Mouse (Mus musculus): ENCODE data around the gene Cmtm6.
"Not testable (repeated sequence)": the region's sequence is repeated elsewhere in the genome, so short reads cannot be mapped to it uniquely, and the experiment has no call there.

The Cmtm6 gene

GRCm38 (mm10) chr9:114731011-114731755 is at the start of gene Cmtm6:
Gene Cmtm6 (plus strand): TSS chr9:114731116.
- peak; percentile 98 for DNase-seq (ENCODE audit: low spot score)

DNA sequence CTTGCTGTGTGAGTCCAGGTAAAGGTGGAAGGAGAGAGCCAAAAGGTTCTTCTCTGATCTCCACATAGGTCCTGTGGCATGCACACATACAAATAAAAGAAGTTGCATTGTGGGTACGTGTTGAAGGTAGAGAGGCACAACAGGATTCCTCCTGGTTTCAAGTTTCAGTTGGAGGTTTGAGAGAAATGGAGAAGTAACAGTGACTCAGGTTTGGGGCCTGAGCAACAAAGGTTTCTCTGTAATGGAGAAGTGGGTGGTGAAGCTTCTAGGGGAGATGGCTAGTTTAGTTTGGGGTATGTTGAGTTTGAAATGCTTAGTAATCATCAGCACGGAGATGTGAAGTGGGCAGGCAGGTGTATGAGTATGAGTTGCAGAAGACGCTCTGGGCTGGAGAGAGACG is 48.7 kb upstream of the Cmtm6 start:
- DNase-seq (ENCODE audit: low spot score), result no peak

- DNase-seq (ENCODE audit: low spot score), result no peak
Observed at GRCm38 (mm10) chr9:114686245-114686644, 44.7 kb upstream of the Cmtm6 start.

DNA sequence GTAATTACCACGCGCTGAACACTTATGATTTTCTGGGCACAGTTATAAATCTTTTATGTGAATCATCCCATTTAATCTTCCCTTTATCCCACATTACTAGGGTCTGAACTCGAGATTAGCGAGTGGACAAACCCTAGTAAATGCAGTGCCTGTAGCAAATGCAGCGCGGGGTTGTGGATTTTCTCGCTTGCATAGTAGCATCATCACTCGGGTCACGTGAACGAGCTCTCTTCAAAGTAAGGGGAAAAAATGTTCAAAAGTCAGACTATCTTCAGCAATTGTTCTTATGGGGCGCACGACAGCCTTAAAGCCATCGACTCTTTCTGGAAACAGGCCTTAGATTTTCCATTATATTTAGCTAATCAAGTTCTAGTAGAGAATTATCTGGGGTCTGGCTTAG is 43.3 kb upstream of the Cmtm6 start:
- DNase-seq (ENCODE audit: low spot score), result no peak

DNA sequence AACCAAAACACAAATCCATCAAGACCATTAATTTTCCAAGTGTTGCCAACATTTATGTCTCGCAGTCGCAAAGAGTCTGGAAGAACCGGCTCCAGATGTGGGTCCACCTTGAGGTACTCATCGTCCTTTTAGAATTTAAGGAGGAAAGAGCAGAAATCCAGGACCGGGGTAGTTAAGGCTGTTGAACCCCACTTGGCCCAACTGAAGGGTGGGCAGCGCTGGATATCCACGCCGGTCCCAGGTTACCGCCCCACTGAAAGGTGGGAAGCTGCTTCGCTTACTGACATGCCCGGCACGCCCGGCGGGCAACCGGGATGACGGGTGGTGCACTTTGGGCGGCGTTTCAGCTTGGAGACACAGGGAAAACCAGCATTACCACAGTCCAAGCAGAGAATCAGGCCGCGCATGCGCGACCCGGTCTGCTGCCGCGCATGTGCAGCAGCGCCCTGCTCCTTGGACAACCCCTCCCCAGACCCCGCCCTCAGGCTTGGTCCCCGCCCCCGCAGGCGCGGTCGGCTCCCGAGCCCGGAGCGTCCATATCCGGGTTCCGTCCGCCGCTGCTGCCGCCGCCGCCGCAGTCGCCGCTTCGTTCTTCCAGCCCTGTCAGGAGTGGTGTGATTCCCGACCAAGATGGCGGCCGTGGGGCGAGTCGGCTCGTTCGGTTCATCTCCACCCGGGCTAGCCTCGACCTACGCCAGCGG is 42.5 kb upstream of the Cmtm6 start, which contains the start of gene Dync1li1:
TSS of gene Dync1li1 (plus strand) at position 539 of the 701 bp plus-strand sequence.
- DNase-seq (ENCODE audit: low spot score), result peak; percentile 97

GRCm38 (mm10) chr9:114688953-114689407 is 41.9 kb upstream of the Cmtm6 start:
- peak; percentile 56 for DNase-seq (ENCODE audit: low spot score)

DNA sequence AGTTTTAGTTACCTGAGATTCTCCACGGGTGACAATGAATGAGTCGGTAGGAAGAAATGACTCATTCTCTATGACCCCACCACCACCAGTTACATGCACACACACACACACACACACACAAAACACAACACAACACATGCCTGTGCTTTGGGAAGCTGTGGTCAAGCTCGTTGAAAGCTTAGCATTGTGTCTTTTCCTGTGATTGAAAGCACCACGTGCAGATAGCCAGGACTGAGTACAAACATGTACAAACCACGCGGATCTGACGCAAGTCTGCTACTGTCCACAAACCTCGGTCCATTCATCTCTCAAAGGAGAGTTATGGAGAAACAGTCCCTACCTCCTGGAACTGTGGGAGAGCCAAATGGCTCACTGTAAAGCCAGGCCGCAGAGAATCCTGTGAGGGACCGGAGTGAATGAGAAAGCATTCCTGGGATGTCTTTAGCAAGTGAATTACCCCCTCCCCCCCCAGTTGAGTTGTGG is 40.8 kb upstream of the Cmtm6 start:
- peak; percentile 47 for DNase-seq (ENCODE audit: low spot score)

DNA sequence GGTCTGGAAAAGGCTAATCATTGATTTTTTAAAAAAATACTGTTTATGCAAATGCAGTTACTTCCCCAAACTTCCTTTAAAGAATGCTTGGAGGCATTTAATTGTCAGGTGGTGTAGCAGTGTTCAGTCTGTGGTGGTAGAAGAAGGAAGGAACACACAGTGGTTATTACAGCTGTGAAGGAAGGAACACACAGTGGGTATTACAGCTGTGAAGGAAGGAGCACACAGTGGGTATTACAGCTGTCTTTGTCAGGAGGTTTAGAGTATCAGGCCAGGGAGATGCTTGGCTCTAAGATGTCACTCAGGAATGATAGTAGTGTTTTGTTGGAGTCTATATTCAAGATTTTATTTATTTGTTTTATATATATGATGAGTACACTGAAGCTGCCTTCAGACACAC is 39.8 kb upstream of the Cmtm6 start:
- no peak for DNase-seq (ENCODE audit: low spot score)

GRCm38 (mm10) chr9:114695662-114696061 is 35.3 kb upstream of the Cmtm6 start:
- DNase-seq (ENCODE audit: low spot score), result not testable (repeated sequence)

DNA sequence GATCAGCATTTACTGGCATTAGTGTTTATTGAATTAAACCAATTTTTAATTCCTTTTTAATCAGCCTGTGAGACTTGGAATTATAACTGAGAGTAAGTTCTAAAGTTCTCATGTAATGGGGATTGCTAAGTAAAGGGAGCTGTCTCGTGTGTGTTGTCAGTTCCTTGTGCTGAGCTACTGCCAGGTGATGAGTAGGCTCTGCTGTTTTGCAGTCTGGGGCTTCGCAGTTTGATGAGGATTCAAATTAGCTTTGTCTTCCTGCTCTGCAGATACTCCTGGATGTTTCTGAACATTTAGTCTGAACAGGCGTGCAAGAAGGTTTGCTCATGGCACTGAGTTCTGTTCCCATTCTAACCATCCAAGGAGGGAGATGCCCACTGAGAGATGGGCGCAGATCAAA is 33.8 kb upstream of the Cmtm6 start:
- DNase-seq (ENCODE audit: low spot score), result no peak

DNA sequence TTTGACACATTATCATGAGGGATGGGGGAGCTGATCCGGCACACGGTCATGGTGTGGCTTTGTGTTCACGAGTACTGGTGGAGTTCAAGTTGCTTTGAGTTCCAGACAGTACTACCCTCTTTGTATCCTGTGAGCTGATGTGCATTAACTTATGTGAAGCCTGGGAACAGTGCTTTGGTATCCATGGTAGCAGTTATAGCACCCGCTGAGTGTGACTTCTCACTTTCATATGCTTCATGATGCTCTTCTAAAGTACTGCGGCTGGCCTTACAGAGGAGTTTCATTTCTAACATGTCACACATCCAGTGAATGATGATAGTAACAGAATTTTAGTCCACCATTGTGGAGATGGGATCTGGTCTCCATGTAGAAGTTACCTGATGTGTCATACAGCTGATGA is 33.0 kb upstream of the Cmtm6 start:
- DNase-seq (ENCODE audit: low spot score), result no peak

GRCm38 (mm10) chr9:114699262-114699661 is 31.7 kb upstream of the Cmtm6 start:
- no peak for DNase-seq (ENCODE audit: low spot score)

DNA sequence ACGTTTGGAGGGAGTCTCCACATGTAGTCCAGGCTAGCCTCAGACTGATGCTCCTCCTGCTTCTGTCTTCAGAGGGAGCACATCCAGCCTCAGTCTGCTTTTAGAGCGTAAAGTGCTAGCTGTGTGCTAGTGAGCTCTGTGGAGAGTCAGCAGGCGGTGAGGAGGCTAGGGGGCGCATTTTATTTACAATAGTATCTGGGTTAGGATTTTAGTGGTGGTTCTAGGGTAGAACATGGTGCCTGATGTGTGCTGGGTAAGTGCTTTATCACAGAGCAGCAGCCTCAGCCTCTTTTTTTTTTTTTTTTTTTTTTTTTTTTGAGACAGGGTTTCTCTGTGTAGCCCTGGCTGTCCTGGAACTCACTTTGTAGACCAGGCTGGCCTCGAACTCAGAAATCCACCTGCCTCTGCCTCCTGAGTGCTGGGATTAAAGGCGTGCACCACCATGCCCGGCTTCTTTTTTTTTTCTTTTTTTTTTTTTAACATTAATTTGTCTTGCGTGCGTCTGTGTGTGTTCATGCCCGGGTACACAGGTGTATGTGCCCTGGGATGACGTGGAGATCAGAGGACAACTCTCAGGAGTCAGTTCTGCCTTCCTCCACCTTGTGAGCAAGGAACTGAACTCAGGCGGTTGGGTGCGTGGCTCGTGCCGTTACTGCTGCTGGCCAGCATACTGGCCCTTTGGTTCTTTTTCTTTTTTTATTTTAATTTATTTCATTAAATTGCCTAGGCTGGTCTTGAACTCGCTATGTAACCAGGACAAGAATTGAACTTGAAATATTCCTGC is 30.8 kb upstream of the Cmtm6 start:
- no peak for DNase-seq (ENCODE audit: low spot score)

GRCm38 (mm10) chr9:114701031-114701430 is 29.9 kb upstream of the Cmtm6 start:
- no peak for DNase-seq (ENCODE audit: low spot score)

DNA sequence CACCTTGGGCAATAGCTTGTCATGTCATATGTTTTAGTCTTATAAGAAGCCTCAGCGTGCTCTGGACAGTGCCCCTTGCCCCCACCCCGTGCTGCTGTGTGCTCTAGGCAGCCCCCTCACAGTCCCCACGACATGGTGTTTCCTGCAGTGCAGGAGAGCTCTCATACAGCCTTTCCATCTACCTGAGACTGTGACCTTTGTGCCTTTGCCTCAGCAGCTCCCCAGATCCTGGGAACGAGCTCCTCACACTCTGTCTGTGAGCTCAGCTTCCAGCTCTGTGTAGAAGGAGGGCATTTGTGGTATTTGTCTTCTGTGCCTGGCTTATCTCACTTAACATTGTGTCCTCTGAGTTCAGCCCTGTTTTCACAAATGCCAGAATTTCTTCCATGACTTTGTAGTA is 29.0 kb upstream of the Cmtm6 start:
- no peak for DNase-seq (ENCODE audit: low spot score)

GRCm38 (mm10) chr9:114707805-114708204 is 23.1 kb upstream of the Cmtm6 start:
- no peak for DNase-seq (ENCODE audit: low spot score)

DNA sequence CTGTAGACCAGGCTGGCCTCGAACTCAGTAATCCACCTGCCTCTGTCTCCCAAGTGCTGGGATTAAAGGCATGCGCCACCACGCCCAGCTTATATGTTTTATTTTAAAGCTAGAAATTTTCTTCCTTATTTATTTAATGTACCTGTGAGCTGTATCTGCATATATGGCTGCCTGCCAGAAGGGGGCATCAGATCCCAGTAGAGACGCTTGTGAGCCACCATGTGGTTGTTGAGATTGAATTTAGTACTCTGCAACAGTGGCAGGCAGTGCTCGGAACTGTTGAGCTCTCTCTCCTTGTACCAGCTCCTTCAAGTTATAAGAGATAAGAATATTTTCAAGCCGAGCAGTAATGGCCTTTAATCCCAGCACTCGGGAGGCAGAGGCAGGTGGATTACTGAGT is 20.6 kb upstream of the Cmtm6 start:
- peak; percentile 33 for DNase-seq (ENCODE audit: low spot score)

- DNase-seq (ENCODE audit: low spot score), result no peak
Observed at GRCm38 (mm10) chr9:114713481-114713880, 17.4 kb upstream of the Cmtm6 start.

- DNase-seq (ENCODE audit: low spot score), result peak; percentile 39
Observed at GRCm38 (mm10) chr9:114716677-114717331, 14.1 kb upstream of the Cmtm6 start.

DNA sequence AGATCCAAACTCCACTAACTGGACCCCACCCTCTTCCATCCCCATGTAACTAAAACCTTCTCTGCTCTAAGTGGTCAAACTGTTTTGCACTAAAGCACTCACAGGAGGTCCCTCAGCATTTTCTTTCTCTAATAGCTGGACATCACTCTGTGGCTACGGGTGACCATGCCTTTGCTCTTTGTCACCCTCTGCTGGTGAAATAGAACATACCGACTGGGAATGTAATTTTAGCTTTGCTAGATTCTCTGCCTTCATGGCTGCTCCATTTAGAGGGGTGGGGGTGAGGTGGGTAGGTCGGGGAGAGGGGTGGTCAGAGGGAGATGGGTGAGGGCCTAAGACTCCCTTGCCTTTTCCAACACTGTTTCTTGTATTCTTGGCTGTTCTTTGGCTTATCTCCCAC is 3.6 kb upstream of the Cmtm6 start:
- DNase-seq (ENCODE audit: low spot score), result peak; percentile 87

GRCm38 (mm10) chr9:114728432-114728831 is 2.5 kb upstream of the Cmtm6 start:
- DNase-seq (ENCODE audit: low spot score), result not testable (repeated sequence)
